Mouse (Mus musculus): ENCODE data around the gene Sox5. TPM values are rescaled to one million over a fixed set of nuclear protein-coding genes. Genes with fewer than 3 reads are reported as not detected.

Gene Sox5
- total RNA-seq, 2 experiments from 2014 or later = 28.7 to 41.6 TPM

DNA sequence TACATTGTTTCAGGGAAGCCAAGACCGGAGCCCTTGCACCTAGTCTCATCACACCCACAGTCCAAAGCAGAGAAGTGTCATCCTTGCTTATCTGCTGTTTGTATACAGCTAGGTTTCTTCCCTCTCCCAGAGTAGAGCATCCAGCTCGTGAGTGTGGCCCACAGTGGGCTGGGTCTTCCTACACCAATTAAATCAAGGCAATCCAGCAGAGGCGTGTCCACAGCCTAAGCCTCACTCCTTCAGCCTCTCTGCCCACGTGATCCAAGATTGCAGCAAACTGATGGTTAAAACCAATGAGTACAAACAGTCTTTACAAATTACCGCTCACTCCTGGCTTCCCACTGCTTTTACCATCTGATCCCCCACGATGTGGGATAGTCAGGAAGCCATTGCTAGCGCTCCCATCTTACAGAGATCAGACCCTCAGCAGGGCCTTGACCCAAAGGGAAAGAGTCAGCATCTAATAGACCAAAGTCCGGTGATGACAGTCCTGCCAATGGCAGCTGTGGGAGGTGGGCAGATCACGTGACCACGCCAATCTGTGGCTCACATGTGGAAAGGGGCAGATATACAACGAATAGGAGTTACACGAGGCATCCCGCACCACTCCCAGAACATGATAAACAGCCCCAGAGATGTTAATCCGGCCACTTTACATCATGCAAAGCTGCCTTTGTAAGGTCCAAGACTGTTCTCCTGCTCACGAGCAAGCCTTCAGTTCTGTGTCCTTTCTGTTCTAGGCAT, 9.4 kb downstream of the Sox5 start:
- no peak for DNase-seq

DNA sequence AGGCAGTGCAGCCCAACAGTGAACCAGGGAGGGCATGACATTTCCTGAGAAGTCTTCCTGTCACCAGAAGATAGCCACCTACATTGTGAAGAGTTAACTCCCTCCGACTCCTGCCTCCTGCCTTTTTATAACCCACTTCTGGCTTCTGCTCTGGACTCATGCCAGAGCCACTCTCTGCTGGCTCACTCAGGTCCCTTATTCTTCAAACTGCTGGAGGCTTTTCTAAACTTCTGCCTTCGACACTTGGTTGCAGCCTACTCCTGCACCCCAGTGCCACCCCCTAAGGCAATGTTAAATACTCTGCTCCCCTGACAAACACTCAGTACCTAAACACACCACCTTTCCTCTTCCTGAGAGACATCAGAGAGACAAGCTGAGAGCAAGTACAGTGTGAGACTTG, 12.7 kb downstream of the Sox5 start:
- no peak for DNase-seq

DNA sequence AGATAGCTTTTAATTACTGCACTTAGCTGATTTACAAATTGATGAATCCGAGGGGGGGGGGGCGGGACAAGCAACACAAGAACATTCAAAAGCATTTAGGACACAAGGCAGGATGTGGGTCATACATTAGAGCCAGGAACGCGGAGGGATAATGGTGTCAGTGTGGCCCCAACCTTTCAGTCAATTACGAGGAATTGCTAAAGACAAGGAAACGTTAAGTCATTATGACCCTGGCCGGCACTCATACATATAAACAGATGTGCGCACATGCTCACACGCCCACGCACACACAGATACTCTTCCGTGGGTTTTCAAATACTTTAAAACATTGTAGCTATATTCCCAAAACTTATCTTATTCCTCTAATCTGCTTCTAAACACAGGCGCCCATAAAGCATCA, 19.9 kb downstream of the Sox5 start:
- DNase-seq = no peak

- no peak for DNase-seq
These were observed 22.6 kb downstream of the Sox5 start for GRCm38 (mm10) chr6:144759193-144759592.

- no peak for DNase-seq
These were observed 24.4 kb downstream of the Sox5 start for GRCm38 (mm10) chr6:144757414-144757813.

- DNase-seq = no peak
These were observed 25.3 kb downstream of the Sox5 start for GRCm38 (mm10) chr6:144756444-144756843.

DNA sequence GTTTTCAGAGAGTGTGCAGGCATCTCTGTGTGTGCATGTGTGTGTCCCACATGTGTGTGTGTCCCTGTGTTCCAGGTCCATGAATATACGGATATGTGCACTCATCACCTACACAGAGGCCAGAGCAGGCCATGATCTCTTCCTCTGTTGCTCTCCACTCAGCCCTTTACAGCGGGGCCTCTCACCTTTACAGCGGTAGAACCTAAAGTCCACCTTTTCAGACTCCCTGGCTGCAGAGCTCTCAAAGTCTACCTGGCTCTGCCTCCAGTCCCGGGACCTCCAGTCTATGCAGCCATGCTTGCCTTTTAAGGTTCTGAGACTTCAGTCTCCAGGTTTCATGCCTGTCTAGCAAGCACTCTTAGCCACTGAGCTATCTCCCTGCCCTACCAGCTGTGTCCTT, 26.5 kb downstream of the Sox5 start:
- DNase-seq = no peak

DNA sequence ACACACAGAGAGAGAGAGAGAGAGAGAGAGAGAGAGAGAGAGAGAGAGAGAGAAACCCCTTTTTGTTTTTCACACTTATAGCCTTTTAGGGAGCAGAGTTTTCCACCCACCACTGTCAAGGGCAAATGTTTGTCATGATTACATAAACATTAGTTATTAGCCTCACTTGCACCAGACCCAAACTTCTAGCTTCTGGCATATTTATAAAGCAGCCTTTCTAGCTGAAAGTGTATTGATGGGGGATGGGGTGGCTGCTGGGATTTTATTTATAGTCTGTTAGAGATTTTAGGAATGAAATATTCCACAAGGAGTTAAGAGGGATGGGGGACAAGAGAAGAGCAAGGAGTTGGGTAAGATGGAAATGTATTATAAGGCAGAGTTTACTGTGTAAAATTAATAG, 27.4 kb downstream of the Sox5 start:
- DNase-seq = no peak

DNA sequence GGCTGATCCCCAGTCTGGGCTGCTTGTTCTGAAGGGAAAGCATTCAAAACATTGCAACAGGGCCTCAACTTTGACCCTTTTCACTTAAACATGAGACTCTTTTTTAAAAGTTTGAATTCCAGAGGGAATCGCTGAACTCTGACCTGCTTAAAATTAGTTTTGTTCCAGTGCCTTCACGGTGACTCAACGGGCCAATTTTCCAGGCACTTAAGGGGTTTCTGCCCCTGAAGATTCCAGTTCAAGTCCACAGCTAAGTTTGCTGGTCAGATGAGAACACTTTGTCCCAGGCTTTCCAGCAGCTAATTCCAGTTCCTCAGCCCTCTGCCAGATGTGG, 27.8 kb downstream of the Sox5 start:
- DNase-seq = no peak

GRCm38 (mm10) chr6:144753225-144753962, 28.4 kb downstream of the Sox5 start:
- DNase-seq = peak in 1 of 2 experiments; percentile 21

GRCm38 (mm10) chr6:144751581-144751980, 30.2 kb downstream of the Sox5 start:
- no peak for DNase-seq

GRCm38 (mm10) chr6:144750197-144750596, 31.6 kb downstream of the Sox5 start:
- DNase-seq = no peak

- no peak for DNase-seq
These were observed 35.3 kb downstream of the Sox5 start for GRCm38 (mm10) chr6:144746436-144746835.

- no peak for DNase-seq
These were observed 39.2 kb downstream of the Sox5 start for GRCm38 (mm10) chr6:144742559-144742958.

DNA sequence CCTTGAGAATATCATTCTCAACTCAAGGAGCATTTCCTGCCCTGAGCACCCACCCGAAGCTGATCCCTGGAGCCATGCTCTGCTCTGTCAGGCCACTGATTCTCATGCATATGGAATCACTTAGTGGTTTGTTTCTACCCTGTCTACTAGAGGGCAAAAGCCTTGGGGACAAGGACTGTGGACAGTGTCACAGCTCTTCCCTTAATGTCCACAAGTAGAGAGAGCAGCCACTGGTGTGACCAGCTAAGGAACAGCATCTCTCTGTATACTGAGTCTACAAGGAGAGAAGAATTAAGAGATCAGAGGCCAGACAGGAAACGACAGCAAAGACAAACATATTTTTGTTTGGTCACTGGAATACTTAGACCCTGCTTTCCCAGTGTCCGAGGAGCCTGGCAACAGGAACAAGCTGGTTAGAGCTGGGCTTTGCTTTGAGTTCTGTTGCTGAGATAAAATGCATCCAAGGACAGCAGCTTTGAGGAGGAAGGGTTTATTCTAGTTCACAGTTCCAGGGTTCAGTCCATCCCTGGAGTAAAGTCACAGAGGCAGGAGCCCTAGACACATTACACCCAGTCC, 40.6 kb downstream of the Sox5 start:
- DNase-seq = no peak

GRCm38 (mm10) chr6:144740343-144740742, 41.4 kb downstream of the Sox5 start:
- DNase-seq = no peak

DNA sequence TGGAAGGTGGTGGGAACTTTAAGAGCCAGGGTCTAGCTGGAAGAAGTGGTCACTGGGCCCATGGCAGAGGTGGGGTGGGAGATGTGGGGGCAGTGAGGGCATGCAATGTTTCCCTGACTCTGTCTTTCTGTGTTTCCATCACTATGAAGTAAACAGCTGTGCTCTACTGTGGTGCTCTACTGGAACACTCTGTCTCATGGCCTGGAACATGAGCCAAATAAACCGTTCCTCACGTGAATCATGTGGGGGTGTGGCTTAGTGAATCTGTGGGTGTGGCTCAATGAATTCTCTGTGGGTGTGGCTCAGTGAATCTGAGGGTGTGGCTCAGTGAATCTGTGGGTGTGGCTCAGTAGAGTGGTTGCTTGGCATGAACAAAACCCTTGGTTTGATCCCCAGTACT, 42.0 kb downstream of the Sox5 start:
- DNase-seq = no peak

DNA sequence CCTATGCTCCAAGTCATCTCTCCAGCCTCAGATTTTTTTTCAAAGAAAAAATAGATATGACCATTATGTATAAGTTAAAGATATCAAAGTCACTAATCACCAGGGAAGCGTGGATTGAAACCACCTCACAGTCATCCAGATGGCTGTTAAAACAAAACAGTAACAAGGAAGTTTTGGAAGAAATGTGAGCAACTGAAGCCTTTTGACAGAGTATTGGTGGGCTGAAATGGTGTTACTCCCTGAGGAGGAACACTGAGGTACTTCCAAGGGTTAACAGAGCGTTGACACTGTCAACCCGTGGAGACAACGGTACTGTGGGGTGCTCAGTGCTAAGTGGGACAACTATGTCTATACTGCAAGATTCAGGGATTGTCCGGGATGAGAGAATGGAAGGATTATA, 44.0 kb downstream of the Sox5 start:
- DNase-seq = no peak

- no peak for DNase-seq
These were observed 50.4 kb downstream of the Sox5 start for GRCm38 (mm10) chr6:144731251-144731970.

GRCm38 (mm10) chr6:144723530-144724144, 58.1 kb downstream of the Sox5 start:
- DNase-seq = no peak

DNA sequence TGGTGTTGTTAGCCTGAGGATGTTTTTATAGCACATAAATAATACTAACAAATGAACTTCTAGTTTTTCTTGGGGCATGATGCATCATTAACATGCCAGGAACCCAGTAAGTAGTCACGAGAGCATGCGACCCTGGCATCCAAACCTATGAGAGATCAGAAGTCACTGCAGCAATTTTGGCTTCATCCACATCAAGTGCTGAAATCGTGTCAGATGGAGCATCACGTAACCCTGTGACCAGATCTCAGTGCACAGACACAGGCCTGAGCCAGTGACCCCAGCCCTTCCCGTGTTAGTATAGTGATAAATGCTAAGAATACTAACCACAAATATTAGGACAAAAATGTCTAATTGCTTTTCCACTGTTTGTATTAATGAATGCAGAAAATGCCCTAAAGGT, 58.8 kb downstream of the Sox5 start:
- DNase-seq = no peak

DNA sequence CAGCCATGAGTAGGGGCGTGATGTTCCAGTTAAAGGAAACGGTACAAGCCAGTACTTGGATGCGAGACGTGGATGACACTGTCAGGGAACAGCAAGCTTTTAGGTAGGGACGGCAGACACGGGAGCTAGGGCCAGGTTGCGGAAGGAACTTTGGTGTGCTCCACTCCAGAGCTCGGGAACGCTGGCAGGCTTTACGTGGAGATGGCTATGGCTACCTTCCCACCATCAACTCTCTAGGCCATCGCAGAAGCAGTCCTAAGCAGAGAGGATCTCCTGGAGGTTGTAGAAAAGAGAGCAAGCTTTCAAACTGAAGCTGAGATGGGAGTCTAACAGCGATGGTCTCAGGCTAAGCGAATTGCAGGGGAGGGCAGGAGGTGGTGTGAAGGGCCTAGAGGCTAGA, 60.9 kb downstream of the Sox5 start:
- no peak for DNase-seq

DNA sequence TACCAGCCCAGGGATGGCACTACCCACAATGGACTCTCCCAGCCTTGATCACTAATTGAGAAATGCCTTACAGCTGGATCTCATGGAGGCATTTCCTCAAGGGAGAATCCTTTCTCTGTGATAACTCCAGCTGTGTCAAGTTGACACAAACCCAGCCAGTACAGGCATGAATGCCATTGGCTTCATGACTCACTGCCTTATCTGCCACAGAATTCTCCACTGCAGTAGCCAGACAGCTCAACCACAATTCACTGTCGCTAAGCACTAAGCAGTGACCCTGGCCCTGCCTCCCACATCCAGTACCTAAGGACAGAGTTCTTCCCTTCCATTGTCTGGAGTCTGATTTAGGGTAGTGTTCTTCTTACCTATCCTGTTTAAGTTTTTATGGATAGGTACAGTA, 65.4 kb downstream of the Sox5 start:
- DNase-seq = no peak
